Mouse (Mus musculus) erythroblast, embryonic 14.5 days (primary cell): ENCODE results near the gene Fam83f.

ENCODE experiments used
- GATA1 ChIP-seq: IDR thresholded peaks from 2 replicates; pipeline ENCODE4 v1.6.1; 2012; ENCODE audit warnings: low read length, inconsistent platforms, mixed read lengths
- TAL1 ChIP-seq: IDR thresholded peaks from 3 replicates; pipeline ENCODE4 v1.6.1; 2012; ENCODE audit warnings: low read length, inconsistent platforms, mixed read lengths

DNA sequence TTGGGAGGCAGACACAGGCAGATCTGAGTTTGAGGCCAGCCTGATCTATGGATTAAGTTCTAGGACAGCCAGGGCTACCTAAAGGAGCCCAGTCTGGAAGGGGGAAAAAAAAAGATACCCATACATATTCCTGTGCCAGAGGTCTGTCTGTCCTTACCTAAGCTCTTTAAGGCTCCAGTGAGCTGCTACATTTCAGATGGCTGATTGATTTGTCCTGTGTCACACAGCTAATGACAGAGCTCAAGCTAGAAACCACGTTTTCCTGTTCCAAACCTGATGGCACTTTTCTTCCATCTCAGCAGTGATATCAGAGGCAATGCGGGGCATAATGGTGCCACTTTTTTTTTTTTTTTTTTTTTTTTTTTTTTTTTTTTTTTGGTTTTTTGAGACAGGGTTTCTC lies 40.3 kb upstream of the Fam83f start:
- TF ChIP-seq GATA1 (no peak), TAL1 (no peak; the same call in 2 of the 3 replicates)
